Mouse (Mus musculus): ENCODE measurements around the gene Gca.
"Not testable (repeated sequence)": the region's sequence is repeated elsewhere in the genome, so short reads cannot be mapped to it uniquely, and the experiment has no call there.

The Gca gene

DNA sequence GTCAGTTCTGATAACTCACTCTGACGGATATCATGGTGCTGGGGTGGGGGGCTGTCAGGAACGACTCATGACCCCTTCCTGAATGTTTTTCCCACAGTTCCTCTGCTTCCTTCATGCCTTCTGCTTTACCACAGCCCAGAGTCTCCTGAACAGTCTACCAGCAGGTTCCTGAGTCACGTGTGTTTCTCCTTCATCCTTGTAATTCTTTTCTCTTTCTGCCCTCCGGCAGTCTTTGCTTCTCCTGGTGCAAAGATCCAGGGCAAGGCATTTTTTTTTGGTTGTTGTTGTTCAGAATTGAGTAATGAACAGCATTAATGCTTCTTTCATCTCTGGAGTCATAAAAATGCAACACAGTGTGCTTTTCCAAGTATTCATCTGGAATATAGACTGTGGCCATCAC, 6.7 kb downstream of the Gca start:
- no peak for DNase-seq

DNA sequence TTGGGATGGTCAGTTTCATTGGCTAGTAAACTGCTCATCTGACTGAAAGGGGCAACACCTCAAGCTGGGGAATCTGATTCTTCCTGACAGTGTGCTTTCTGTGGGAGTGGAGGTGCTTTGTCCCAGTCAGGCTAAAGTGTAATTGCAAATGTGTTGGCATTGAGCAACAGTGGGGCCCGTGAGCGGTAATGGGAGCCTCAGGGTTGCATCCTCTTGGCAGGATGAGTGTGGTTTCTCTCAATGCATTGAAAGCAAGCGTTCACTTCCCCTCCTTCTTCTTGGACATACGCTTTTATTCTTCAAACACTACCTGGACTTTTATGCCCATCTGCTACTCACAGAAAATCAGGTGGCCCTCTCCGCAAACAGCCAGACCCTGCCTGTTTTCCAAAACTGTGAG, 8.7 kb downstream of the Gca start:
- no peak for DNase-seq

DNA sequence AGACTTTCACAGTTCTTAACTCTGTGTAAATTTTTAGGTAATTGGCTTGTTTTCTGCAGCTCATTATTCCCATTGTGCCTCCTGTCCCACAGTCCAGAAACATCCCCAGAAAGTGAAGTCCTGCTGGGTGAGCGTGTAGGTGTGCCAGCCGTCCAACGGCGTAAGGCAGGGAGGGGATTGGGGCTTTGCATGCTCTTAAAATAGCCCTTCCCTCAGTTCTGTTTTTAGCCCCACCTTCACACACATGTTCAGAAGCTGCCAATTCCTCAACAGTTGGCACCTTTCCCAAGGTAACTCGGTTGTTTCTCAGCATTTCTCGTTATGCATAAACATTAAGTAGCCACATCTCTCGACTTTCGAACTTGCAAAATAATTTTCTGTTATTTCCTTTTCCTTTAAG, 17.6 kb downstream of the Gca start:
- DNase-seq: peak; percentile 32 to 44

DNA sequence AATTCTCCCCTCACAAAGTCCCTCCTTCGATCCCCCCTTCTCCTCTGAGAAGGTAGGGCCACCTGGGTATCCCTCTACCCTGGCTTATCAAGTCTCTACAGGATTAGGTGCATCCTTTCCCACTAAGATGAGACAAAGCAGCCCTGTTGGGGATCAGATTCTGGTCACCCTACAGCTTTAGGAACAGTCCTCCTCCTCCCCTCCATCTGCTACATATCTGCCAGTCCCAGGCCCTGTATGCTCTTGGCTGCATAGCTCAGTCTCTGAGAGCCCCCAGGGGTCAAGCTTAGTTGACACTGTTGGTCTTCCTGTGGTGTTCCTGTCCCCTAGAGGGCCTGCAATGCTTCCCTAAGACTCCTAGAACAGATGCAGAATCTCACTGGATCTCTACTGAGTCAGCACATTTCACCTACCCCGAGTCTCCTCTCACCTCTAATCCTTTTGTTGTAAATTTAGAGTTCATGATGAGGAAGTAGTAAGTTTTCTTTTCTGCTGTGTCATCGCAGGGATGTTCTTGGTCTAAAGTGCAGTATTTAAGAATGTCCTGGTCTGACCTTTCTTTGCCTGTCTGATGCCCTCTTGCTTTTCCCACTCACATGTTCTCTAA, 21.0 kb downstream of the Gca start:
- DNase-seq: no peak

DNA sequence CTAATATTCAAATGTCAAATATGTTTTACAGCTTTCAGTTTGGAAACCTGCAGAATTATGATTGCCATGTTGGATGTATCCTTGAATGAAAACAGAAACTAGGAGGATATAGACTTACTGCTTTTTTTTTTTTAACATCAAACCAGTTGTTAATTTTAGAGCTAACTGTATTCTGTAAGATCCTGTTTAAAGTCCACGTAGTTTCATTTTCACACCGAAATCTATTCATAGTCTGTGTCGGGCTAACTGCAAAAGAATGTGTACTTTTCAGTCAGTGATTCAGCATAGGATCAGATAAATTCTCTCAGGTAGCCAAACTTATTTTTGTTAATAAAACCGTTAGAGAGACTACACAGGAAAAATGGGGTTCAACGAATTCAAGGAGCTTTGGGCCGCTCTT, 21.8 kb downstream of the Gca start:
- DNase-seq: no peak

DNA sequence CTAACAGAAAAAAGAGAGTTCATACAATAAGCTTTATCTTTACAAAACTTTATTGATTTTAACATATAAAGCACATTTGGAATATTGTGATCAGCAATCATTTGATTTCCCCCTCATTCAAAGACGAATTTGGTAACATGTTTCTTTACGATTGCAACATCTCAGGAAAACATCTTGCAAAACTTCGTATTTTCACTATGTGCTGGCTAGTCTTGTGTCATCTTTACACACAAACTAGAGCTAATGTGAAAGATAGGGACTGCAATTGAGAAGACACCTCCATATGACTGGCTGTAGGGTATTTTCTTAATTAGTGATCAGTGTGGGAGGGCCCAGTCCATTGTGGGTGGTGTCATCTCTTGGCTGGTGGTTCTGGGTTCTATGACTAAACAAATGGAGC, 42.2 kb downstream of the Gca start:
- no peak for DNase-seq

DNA sequence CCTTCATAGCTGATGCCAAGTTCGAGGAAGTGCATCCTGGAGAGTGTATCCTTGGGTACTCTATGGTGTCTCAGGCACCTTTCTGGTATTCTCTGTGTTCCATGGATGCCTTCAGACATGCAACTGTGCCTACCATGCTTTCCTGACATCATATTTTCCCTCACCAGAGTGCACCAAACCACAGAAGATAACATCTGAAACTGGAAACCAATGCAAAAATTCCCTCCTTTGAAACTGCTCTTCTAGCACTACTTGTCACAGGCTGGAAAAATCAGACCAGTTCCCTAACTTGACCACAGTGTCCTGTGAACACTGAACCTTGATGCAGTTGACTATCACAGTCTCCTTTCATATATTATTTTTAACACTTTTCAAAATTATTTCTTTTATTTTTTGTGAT, 45.5 kb downstream of the Gca start:
- no peak for DNase-seq

DNA sequence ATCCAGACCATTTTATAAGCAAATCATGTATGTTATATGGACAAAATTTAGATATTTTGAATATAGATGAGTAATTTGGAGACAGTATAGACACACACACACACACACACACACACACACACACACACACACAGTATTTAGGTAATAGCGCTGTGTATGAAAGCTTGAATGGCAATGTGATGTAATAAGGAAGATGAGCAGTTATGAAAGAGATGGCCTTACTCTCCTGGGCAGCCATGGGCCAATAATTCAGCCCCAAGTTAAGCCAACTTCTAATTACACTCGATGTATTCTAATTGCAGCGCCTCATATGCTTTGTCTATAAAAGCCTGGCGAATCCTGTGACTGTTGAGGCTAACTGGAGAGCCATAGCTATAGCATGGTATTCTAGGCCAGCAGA, 50.3 kb downstream of the Gca start:
- DNase-seq: not testable (repeated sequence)

DNA sequence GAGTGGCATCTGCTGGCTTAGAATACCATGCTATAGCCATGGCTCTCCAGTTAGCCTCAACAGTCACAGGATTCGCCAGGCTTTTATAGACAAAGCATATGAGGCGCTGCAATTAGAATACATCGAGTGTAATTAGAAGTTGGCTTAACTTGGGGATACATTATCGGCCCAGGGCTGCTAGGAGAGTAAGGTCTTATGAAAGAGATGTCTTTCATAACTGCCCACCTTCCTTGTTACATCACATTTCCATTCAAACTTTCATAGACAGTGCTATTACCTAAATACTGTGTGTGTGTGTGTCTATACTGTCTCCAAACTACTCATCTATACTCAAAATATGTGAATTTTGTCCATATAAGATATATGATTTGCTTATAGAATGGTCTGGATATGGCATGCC, 51.2 kb downstream of the Gca start:
- no peak for DNase-seq

DNA sequence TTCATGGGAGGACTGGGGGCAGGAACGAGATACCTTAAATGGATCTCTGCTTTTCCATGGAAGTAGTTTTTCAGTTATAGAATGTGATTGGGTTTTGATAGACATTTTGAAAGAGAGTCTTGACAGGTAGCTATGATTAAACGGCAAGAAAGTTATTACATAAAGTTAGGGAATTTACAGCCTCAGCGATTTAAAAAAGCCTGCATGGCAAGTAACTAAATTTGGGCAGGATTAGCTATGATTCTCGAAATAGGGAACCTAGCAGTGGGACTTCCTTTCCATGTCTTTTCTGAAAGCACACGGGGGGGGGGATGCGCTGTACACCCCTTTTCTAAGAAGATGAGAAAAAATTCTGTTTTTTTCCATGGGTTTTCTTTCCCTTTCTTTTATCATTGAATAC, 53.2 kb downstream of the Gca start:
- no peak for DNase-seq

DNA sequence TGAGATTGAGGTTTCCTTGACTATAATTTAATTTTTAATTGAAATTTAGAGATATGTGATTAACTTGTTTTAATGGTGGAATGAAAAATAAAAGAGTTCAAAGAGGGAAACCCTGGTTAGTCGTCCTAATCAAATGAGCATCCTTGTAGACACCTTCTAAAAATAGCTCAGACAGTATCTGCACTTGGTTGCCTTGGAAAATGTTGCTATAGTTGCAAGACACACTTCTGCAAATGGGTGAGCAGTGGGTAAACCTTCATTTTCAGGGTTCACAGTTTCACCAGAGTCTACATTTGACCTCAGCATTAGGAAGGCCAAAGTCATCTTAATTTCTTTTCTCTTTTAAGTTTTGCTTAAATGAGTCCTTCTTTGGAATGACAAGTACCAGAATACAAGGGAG, 54.3 kb downstream of the Gca start:
- DNase-seq: no peak

DNA sequence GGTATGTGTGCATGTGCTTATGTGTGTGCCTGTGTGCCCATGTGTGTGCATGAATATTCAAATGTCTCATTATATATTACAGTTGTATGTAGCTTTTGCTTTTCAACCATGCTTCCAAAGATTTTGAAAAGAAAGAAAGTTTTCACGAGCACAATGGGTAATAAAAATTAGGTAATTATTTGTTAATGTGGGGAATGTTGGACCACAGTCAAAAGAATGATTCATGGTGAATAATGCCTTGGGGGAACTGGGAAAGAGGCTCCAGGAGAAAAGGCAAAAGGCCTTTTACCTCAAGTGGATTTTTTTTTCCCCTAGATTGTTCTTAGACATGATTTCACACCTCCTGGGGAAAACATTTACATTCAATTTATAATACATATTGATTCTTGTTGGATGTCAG, 61.9 kb downstream of the Gca start:
- DNase-seq: no peak

DNA sequence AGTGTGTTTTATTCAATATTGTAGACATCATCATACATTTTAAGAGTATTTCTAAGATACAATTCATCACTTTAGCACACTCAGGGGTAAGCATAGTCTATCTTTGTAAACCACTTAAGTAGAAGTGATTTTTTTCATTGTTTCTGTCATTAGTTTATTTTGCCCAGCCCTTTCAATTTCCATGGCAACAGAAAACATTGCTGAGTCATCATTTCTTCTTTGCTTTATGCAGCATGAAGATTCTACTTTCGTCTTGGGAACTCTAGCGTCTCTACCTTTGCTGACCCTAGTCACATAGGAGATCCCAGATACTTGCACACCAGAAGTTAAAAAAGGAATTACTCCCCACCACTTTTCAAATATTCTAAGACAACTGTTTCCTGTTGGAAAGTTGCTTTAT, 63.6 kb downstream of the Gca start:
- no peak for DNase-seq

DNA sequence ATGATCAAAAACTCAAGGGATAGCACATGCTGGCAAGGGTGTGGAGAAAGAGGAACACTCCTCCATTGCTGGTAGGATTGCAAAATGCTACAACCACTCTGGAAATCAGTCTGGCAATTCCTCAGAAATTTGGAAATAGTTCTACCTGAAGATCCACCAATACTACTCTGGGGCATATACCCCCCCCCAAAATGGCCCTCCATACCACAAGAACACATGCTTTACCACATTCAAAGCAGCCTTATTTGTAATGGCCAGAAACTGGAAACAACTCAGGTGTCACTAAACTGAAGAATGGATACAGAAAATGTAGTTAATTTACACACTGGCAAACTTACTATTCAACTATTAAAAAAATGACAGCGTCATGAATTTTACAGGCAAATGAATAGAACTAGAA, 66.6 kb downstream of the Gca start:
- no peak for DNase-seq

DNA sequence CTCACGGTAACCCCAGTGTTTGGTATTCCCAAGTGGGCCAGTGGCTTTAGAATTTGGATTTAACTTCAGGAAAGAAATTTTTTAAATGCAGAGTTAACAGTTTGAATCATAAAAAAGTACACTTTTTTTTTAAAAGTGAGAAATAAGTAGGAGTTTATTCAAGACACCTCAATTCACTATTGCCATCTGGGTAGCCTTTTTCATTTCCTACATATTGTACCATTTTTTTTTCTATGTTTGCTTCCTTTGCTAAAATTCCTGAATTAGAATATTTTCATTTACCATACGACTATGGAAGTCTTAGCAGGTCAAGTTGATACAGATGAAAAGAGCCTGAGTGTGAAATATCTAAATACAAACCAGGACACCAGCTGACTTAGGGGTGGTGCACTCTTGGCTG, 79.0 kb downstream of the Gca start:
- DNase-seq: no peak

All from cerebellum, postnatal 10 days (tissue).